ENCODE assay signal across 10 mouse cellular contexts in genomic region chr1:185501801-185502340, GRCm38 (mm10). TPM values are rescaled to one million over a fixed set of nuclear protein-coding genes. Genes with fewer than 3 reads are reported as not detected.
A peak's percentile ranks its signal among the peaks of the same experiment; 100 is the strongest.
DNase-seq lines count a peak whose midpoint lies in the region; ATAC-seq and TF ChIP-seq lines count a peak whose summit lies in the region.
"Had no signal": no experiment of that assay in that cellular context is flagged by ENCODE, and none has a peak within 500 bp of the region (broad histone marks: within the 10 kb centered on the region; RNA-seq: fewer than 3 reads in every experiment).

No protein-coding gene starts in this region.

- no peak overlapping the region for H3K4me2 ChIP-seq in liver, postnatal 0 days (ENCODE audit: low read depth, low read length)
- H3K4me2 ChIP-seq in heart, embryonic 11.5 days = no peak overlapping the region

- 36% methylated on average over 10 of the region's 10 CpGs for WGBS in liver, postnatal 0 days (ENCODE audit: insufficient replicate concordance)
- 30% methylated on average over 10 of the region's 10 CpGs for WGBS in heart, embryonic 11.5 days (ENCODE audit: insufficient replicate concordance)

- ATAC-seq in G1E (ENCODE audit: extremely low read depth, insufficient number of reproducible peaks, low FRiP score, poor library complexity, severe bottlenecking) = peak; percentile 34; the same call in 1 of the 2 replicates
- no peak for ATAC-seq in liver, postnatal 0 days
- no peak for ATAC-seq in heart, embryonic 11.5 days (replicated peaks; ENCODE audit: insufficient number of reproducible peaks, low FRiP score, low TSS enrichment)

- H3K9me3 ChIP-seq in G1E (replicated peaks) = no peaks in the 10 kb centered on the region
- no peaks in the 10 kb centered on the region for H3K9me3 ChIP-seq in liver, postnatal 0 days (ENCODE audit: low read length)
- no peaks in the 10 kb centered on the region for H3K9me3 ChIP-seq in heart, embryonic 11.5 days (replicated peaks; ENCODE audit: control insufficient read depth, low read length)

- peak; percentile 62 for TF ChIP-seq CTCF in G1E (IDR thresholded peaks at IDR 0.05; ENCODE audit: low read depth, low read length)
- peak; percentile 87 for TF ChIP-seq CTCF in liver, postnatal 0 days (IDR thresholded peaks at IDR 0.05; ENCODE audit: low read depth)

- H3K4me3 ChIP-seq in G1E (ENCODE audit: low read depth, low read length) = no peak overlapping the region
- no peak overlapping the region for H3K4me3 ChIP-seq in liver, postnatal 0 days (ENCODE audit: low read depth, low read length)
- H3K4me3 ChIP-seq in heart, embryonic 11.5 days (ENCODE audit: low read depth, low read length) = no peak overlapping the region

- no peak overlapping the region for H3K9ac ChIP-seq in liver, postnatal 0 days (replicated peaks)
- no peak overlapping the region for H3K9ac ChIP-seq in heart, embryonic 11.5 days (ENCODE audit: low read depth, low read length)

- H3K4me1 ChIP-seq in G1E (ENCODE audit: insufficient read depth, low read depth, low read length) = peaks cover 28% of the 10 kb centered on the region
- H3K4me1 ChIP-seq in liver, postnatal 0 days (ENCODE audit: insufficient read depth) = no peaks in the 10 kb centered on the region; the same call in 1 of the 2 replicates
- no peaks in the 10 kb centered on the region for H3K4me1 ChIP-seq in heart, embryonic 11.5 days (ENCODE audit: control insufficient read depth, insufficient read depth, low read length)

- peak; percentile 66 for DNase-seq in kidney, postnatal 10 days
- DNase-seq in kidney, adult 18-20 months = no peak
- DNase-seq in G1E (ENCODE audit: low spot score) (peak; percentile 6), adipocyte (ENCODE audit: low spot score) (peak; percentile 12)
- peak; percentile 24 to 84 for DNase-seq in frontal cortex, adult 2 months (ENCODE audit: extremely low spot score in 1 of 2, low spot score in 1 of 2)
- DNase-seq in liver, postnatal 0 days = peak; percentile 56
- no peak for DNase-seq in thymus, postnatal 36 days

- no peak for TF ChIP-seq EP300 in liver, postnatal 0 days (IDR thresholded peaks at IDR 0.05; ENCODE audit: low read depth)

- H3K36me3 ChIP-seq in G1E (replicated peaks) = no peaks in the 10 kb centered on the region
- H3K36me3 ChIP-seq in liver, postnatal 0 days (replicated peaks; ENCODE audit: insufficient read depth, low read length) = no peaks in the 10 kb centered on the region
- no peaks in the 10 kb centered on the region for H3K36me3 ChIP-seq in heart, embryonic 11.5 days (ENCODE audit: control insufficient read depth, insufficient read depth, low read length)

- H3K27me3 ChIP-seq in G1E (ENCODE audit: insufficient read depth, low read length) = peaks cover 2% of the 10 kb centered on the region; the same call in 1 of the 2 replicates
- no peaks in the 10 kb centered on the region for H3K27me3 ChIP-seq in liver, postnatal 0 days (ENCODE audit: insufficient read depth, low read length)
- no peaks in the 10 kb centered on the region for H3K27me3 ChIP-seq in heart, embryonic 11.5 days (ENCODE audit: control insufficient read depth, insufficient read depth, low read length)

- H3K27ac ChIP-seq in liver, postnatal 0 days (ENCODE audit: low read depth) = no peak overlapping the region
- no peak overlapping the region for H3K27ac ChIP-seq in heart, embryonic 11.5 days (ENCODE audit: low read depth, low read length)
- H3K27ac ChIP-seq: macrophage had no signal

RNA-seq across cellular contexts. Expression of gene Slc30a10, which starts 47.2 kb away (rescaled TPM):
- total RNA-seq in G1E (2014; fragmentation: Nextera tagmentation) = 25.7 and 27.8 TPM in 2 replicates
- total RNA-seq in G1E (2017) = 40.0 and 40.9 TPM in 2 replicates
- polyA plus RNA-seq in G1E (2012) = 7.2 and 8.5 TPM in 2 replicates
- 11.5 and 14.3 TPM in 2 replicates for polyA plus RNA-seq in frontal cortex, adult 2 months (2012; rRNA removed)
- polyA plus RNA-seq in liver, postnatal 0 days (2015; fragmentation: Nextera tagmentation; extraction: Ambion mirVana) = 8.0 and 9.1 TPM in 2 replicates
- 3.9 and 5.0 TPM in 2 replicates for polyA plus RNA-seq in heart, embryonic 11.5 days (2014; fragmentation: Nextera tagmentation; extraction: Ambion mirVana)
- polyA plus RNA-seq: macrophage; testis, adult 2 months had no signal

Comparison
In these comparisons a context has a peak if more than half of its experiments do, and no peak if none do; other contexts are left out.
1. DNase-seq: peak in kidney, postnatal 10 days (single experiment), G1E (single experiment), adipocyte (single experiment), frontal cortex, adult 2 months (2 of 2) and liver, postnatal 0 days (single experiment); none in kidney, adult 18-20 months (single experiment) and thymus, postnatal 36 days (0 of 2).